Mouse (Mus musculus) mouse trophoblast stem cell (cell line): Measurements from ENCODE around the gene Prrt1.

Experiments
- in situ Hi-C, 2 experiments: fragments of 300-500 bp; cut with MseI, MboI; formaldehyde crosslinking; loops; 2 replicates in 1 of 2; 3 replicates in 1 of 2; pipeline ENCODE4 v1.15.1; 2025

Prrt1 gene

DNA sequence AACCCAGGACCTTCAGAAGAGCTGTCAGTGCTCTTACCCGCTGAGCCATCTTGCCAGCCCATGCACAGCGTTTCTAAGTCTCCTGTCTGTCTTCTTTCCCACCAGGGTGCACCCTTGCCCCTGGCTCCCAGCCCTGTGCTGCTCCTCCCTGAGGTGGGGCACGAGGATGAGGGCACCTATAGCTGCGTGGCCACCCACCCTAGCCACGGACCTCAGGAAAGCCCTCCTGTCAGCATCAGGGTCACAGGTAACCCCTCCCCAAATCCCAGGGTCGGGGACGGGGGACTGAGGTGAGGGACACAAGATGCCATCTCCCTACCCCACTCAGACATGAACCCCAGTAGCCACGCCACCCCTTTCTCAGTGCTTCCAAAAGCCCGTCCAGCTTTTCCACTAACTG, 29.4 kb upstream of the Prrt1 start:
- in situ Hi-C loops = no loop called here

DNA sequence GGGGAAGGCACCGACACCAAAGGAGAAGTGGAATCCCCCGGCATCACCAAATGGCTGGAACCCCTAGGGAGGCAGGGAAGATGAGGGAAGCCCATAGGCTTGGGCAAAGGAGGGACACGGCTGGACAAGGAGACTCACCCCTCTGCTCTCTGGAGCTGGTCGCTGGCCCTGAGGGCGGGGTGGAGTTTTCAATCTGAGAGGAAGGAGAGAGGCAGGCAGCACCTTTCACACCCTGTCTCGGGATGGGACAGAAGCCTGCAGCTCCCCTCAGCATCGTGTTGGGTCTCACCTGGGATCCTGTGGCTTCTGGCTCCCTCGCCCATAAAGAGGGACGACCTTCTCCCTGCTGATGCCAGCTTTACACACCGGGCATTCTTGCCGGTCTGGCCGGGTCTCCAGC, 27.5 kb upstream of the Prrt1 start:
- in situ Hi-C loops = no loop called here

DNA sequence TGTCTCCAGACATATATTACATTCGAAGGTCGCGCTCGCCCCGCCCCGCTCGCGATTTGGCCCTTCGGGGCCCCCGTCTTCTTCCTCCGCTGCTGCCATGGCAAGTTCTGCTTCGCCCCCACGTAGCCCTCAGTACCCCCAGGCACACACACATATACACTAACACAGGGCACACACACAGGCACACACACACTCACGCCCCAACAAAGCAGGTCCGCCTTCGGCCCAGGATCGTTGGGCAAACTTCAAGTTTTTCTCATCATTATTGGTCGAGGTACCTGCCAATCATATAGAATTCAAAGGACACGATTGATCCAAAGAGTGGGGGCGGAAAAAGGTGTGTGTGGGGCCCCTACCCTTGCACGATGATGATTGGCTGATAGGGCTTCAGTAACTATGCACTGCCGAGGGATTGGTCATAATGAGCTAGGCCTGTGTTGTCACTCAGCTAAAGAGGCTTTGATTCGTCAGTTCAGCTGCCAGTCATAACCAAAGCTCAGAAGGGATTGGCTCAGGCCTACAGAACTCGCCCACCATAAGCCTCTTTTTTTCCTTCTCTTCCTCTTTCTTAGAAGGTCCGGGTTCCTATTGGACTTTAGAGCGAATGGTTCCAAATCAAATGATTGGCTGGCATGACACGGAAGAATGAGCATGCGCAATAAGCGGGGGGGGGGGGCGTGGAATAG, 25.8 kb upstream of the Prrt1 start, which contains the start of gene Rnf5:
TSS of gene Rnf5 (minus strand) at position 316 of the 686 bp plus-strand sequence.
- in situ Hi-C loops = no loop called here

DNA sequence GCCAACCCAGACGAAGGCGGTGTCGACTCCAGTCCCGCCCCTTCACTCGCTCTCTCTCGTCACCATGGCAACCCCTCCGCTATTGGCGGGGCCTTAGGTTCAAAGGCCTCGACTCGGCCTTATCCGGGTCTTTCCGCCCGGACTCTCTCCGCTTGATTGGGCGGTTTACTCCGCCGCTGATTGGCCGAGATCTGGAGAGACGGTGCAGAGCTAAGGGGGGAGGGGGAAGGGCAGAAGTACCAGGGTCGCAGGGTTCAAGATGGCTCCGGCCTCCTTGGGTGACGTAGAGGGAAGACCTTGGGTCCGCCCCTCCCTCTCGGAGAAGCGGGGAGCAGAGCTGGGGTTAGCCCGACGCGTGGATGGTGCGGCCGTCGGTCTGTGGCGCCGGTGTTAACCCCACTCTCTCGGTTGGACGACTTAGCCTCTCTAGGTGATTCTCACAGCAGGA, 25.2 kb upstream of the Prrt1 start, which contains the start of gene Agpat1:
TSS of gene Agpat1 (plus strand) at position 202 of the 448 bp plus-strand sequence.
- in situ Hi-C loops = no loop called here

DNA sequence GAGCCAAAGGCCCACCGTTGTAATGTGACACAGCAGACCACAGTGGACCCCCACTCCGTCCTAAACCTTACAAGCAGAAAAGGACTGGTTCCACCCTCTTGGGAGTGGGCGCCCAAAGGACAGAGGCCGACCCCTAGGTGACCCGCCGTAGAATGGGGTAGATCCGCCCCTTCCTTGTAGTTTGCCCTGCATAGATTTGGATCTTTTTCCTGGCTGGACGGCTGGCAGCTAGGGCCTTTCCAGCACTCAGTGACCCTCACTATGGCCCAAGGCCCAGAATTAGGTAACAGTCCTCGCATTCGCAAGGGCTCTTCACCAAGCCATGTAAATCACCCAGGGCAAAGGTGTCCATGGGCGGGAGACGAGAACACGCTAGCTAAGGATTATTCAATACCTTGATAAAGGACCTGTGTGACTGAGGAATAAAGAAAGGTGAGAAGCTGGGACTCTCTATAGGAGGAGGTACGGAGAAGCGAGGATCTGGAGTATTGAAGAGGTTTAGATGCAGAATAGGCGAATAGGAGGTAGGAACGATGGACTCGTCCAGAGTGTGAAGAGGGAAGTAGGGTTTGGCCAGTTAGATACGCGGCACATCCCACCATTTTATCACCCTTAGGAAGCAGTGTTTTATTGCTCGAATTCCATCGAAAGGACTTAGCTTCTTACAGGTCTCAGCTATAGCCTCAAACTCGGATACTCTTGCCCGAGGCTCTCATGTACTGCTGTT, 24.7 kb upstream of the Prrt1 start:
- in situ Hi-C loops = no loop called here

DNA sequence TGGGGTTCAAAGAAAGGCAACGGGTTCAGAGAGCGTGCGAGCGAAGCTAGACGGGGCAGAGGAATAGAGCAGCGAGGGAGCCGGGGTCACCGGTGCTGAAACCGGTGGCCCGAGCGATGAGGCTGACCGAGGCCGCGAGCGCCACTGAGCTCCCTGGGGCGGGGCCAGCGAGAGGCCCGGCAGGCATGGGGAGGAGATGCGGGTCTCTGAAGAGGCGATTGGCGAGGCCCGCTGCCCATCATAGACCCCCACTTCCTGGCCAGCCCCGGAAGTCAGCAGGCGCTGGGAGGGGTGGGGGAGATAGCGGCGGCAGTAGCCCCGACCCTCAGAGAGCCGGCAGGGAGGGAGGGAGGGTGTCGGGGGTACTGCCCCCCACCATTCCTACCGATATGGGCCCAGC, 23.7 kb upstream of the Prrt1 start:
- in situ Hi-C loops = no loop called here

DNA sequence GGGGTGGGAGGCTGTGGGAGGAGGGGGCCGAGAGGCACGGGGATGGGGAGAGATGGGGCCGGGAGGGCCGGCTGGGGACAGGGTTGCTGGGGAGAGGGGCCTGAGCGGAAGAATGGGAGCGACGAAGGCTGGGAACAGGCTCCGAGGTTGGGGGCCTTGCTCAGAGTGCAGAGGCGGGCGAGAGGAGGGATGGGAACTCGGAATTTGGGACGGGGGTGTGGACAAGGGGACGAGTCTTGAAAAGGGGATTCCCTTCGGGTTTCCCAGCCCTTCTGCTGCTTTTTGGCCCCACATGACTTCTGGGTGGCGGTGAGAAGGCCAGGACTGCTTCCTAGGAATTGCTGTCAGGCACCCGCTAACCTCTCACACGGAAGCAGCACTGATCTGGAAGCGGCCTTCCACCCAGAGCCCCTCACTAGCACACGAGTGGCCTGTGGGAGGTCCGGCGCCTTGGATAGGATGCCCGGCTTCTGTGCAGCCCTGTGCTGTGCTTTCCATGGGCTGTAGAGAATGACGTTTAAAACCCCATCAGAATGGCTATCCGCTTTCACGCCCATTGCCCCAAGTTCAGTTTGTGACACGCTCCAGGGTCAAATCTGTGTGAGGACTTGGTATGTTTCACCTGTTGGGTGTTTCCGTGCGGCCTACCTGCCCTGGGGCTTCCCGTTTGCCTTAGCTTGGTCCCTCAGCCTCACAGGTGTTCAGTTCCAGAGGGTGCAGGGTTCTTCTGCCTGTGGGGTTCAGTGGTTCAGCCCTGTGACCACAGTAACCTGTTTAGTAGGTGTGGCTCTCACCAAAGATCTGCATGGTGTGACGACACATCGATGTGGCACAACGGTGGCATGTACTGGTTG, 22.9 kb upstream of the Prrt1 start:
- in situ Hi-C loops = no loop called here

DNA sequence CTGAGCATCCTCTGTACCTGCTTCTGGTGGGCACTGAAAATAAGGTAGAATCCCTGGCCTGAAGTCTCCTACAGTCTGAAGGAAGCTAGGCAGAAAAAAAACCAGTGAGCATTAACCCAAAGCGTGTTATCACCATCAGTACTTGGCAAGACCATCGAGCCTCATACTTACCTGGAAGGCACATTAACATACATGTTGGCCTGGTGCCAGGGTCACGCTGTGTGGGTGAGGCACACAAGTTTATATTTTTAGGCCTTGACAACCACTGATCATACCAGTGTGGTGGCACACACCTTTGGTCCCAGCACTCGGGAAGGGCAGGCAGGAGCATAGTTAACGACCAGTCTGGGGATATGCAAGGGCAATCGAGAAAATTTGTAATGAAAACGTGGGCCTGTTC, 21.3 kb upstream of the Prrt1 start:
- in situ Hi-C loops = no loop called here

DNA sequence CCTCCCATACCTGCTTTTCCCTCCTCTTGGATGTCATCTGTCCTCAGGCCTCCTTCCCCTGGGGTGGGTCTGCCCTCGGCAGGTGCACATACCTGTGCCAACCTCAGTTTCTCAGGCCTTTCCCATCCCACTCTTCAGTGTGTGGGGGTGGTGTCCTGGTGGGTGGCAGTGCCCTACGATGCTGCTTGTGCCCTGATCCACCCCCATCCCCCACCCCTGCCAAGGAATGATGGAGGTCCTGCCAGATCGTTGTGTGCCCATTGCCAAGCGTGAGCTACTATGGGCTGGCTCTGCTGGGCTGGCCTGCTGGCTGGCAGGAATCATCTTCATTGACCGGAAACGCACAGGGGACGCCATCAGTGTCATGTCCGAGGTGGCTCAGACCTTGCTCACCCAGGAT, 18.3 kb upstream of the Prrt1 start:
- in situ Hi-C loops = loop anchor here in 1 of 2 experiments (5.0 kb wide), 1 partner anchor 34 kb away; no protein-coding TSS in a partner anchor

DNA sequence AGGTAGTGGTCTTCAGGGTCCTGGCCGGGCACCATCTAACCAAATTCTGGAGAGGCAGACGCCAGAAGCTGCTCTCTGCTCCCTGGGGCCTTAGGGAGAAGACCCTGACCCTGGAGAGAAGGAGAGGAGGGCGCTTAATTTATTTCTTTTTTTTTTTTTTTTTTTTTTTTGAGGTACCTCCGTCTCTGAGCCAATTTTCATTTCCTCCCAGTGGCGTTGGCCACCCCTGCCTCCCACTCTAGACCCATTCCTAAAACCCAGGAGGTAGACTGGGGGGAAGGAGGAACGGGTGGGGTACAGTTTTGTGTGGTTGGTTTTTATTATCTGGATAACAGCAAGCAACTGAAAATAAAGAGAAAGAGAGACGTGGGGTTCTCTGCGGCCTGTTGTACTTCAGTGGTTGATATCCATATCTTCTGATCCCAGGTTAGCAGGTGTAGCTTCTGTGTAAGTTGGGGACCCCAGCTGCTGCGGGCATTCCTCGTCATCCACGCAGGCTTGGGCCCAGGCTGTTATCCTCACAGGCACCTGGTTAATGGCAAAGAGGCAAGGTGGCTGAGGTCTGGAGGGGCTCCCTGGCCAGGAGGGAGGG, 16.2 kb upstream of the Prrt1 start:
- in situ Hi-C loops = loop anchor here in 1 of 2 experiments (5.0 kb wide), 1 partner anchor 36 kb away; no protein-coding TSS in a partner anchor

DNA sequence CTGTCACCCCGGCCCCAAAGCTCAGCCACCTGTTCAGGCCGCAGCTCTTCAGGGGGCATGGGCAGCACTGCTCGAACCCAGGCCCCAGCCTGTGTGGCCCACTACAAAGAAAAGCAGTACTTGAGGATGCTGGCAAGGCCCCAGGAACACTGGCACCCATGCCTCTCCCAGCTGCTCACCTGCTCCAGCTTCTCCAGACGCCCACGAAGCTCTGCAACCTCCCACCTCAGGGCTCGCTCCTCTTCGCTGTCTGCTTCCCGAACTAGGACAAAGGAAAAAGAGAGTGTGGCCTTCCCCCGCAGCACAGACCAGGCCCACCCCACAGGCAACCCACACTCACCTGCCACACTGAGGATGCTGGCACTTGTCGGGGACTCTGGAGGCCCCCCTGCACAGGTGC, 15.5 kb upstream of the Prrt1 start:
- in situ Hi-C loops = loop anchor here in 1 of 2 experiments (5.0 kb wide), 1 partner anchor 37 kb away; no protein-coding TSS in a partner anchor

DNA sequence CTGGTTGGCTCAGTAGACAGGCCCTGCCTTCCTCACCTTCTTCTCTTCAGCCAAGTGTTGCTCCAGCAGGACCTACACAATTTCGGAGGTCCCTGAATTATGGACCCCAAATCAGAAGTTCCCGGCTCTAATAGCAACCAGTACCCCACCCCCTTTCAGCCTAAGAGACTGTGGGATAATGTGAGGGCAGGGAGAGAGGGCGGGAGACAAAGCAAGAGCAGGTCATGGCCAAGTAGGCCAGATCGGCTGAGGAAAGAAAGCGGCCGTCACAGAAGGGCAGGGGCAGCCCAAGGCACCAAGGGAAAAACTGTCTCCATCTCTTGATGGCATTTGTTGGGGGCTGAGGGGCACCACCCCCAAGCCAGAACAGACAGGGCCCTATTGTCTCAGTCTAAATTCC, 13.5 kb upstream of the Prrt1 start, which contains the start of gene Egfl8:
TSS of gene Egfl8 (minus strand) at position 101 of the 400 bp plus-strand sequence.
- in situ Hi-C loops = no loop called here

DNA sequence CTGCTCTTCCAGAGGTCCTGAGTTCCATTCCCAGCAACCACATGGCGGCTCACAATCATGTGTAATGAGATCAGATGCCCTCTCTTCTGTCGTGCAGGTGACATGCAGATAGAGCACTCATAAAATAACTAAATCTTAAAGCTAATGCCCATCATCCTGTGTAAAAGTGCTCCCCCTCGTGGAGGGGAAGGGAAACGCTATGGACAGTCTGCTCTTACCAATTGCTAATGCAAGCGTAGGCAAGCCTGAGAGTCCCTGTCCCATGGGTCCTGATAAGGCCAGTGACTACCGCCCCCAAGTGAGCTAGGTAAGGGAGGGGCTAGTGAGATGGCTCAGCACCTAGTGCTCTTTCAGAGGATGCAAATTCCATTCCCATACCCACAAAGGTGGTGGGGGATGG, 10.3 kb upstream of the Prrt1 start:
- in situ Hi-C loops = no loop called here

DNA sequence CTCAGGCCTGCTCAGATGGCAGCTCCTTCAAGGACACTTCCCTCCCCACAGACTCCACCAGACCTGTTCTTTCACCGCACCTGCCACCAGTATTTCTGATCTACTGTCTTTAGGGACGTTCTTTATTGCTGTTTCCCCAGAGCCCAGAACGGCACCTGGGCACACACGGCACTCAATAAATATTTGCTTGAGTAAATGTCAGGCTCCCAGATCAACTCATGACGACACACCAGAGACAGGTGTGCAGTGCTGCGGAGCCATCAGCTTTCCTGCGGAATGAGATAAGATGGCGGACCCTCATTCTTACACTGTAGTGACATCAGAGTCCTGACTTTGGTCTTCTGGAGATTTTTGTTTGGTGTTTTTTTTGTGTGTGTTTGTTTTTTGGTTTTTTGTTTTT, 8.3 kb upstream of the Prrt1 start:
- in situ Hi-C loops = no loop called here

DNA sequence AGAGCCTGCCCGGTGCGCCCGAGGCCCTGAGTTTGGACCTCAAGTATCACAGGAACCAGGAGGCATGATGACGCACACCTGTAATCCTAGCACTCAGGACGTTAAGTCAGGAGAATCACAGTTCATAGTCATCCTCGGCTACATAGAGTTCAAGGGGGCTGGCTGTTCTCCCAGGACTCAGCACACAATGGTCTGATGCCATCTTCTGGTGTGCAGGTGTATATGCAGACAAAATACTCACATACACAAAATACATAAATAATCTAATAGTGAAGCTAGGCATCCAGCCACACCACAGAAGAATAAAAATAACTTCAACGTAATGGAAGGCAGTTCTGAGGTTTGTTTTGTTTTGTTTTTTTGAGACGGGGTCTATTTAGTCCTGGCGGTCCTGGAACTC, 6.2 kb upstream of the Prrt1 start:
- in situ Hi-C loops = no loop called here

DNA sequence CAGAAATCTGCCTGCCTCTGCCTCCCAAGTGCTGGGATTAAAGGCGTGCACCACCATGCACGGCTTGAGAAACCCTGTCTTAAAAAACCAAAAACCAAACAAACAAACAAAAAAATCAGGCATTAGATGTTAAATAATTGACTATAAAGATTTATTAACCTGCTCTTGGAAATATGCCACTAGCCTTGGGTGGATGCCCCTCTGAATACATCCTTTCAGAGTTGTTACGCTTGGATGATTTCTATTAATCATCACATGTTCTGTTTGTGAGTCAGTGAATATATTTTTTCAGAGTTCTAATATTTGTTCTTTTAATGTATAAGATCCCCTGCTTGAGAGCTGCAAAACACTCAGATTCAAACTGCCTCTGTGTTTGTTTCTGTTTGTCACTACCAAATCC, 4.4 kb upstream of the Prrt1 start:
- in situ Hi-C loops = no loop called here

DNA sequence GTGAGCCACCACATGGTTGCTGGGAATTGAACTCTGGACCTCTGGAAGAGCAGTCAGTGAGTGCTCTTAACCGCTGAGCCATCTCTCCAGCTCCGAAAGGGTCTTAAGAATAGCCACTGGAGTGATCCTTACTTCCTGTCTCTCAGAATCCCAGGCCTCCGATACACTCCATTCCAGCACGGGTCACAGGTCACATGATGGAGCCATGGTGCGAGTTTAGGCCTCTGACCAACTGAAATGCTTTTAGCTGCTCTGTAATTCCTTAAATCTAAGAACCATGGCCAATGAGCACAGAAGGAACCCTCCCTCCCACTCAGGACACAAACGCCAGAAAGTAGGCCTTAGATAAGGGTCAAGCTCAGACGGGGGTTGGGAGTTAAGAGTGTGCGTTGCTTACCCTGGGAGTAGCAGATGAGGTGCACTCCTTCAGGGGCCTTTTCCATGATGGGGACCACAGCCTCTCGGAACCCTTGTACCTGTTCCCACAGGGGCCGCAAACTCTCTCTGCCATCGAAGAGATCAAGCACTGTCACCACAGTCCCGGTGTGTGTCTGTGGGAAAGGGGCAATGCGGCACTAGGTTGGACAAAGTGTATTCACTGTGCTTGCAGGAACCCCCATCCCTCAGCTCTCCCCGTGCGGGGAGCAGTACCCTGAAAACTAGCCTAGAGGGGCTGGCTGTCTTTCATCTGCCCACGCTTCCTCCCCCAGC, 3.1 kb upstream of the Prrt1 start:
- in situ Hi-C loops = no loop called here

DNA sequence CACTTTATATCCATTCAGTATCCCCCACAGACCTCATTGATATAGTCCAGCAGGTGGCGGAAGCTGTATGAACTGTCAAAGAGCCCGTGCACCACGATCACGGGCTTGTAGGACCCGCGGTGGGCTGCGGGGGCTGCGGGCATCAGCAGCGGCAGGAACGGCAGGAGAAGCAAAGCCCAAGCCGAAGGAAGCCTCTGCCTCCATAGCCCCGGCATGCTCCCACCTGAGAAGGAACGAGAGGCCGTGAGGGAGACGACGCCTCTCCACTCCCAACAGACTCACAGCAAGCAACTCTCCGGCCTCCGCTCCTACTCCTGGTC, 2.6 kb upstream of the Prrt1 start:
- in situ Hi-C loops = no loop called here

DNA sequence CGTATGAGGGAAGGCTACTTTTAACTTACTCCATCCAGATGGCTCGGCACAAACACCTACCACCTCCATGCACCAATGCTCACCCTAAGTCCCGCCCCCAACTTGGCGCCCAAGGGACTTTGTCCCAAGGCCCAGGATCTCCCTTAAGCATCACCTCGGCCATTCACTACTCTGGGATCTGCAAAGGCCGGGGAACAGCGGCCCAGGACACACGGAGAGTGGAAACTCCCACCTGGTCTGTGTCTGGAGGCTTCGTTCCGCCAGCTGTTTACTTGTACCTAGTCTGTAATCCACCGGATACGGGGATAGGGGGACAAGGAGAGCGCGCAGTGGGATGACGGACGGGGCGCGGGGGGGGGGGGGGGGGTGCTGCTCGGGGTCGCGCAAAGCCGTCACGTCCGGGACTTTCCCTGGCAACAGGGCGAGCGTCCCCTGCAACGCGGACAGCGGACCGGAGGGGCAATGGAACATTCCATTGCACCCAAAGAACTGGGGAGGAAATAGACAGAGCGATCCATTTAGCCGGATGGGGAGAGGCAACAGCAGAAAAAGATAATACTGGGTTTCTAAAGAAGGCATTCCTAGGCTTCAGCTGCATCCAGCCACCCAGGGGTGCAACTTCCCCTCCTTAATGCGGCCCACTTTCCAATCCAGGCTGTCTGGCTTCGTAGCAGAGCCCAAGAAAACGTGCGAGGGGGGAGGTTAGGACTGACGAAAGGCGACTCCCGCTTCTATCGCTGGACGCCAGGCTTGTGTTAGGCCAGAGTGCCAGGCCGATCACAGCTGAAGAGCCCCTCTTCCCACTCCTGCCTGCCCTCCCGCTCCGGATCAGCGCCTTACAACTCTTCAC, 2.0 kb upstream of the Prrt1 start:
- in situ Hi-C loops = no loop called here
